Mouse (Mus musculus): ENCODE measurements around the gene Olfr287.

The Olfr287 gene

DNA sequence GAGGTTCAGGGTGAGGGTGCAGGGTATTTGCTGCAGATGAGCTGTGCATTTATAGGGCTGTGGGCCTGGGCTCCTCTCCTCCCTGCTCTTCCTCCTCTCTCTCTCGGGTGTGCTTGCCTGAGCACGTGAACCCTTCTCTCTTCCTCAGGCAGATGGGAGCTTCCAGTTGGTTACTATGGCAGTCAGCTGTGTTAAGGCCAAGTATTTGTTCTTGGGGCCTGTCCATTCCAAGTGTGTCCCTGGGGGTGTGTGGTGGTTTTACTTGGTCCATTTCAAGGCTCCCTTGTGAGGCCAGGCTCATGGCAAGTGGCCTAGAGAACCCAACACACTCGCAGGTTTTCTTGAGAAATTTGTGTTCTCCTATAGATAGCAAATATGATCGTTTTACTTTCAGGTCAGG is at the start of gene Olfr287, which contains the start of gene Gm44579:
TSS of gene Olfr287 (minus strand) at position 180 of the 400 bp plus-strand sequence.
TSS of gene Gm44579 (minus strand) at position 101 of the 400 bp plus-strand sequence.
- no peak for ATAC-seq (ENCODE audit: insufficient number of reproducible peaks, low FRiP score, low TSS enrichment)

DNA sequence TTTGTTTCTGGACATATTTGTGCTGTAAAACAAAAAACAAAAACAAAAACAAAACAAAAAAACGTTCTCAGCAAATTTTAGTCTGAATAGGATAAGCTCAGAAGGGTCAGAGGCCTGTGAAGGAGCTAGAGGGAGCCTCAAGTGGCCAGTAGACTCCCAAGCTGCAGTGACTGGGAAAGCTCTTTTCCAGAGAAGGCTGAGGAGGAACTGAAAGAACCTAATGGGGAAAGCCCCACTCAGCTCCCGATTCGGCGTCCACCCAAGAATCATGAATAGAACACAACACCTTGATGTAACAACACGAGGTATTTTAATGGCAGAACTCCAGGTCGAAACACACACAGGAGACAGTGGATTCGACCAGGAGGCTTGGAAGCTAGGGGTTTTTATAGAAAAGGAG is 36.9 kb upstream of the Olfr287 start:
- ATAC-seq (ENCODE audit: insufficient number of reproducible peaks, low FRiP score, low TSS enrichment), result no peak

DNA sequence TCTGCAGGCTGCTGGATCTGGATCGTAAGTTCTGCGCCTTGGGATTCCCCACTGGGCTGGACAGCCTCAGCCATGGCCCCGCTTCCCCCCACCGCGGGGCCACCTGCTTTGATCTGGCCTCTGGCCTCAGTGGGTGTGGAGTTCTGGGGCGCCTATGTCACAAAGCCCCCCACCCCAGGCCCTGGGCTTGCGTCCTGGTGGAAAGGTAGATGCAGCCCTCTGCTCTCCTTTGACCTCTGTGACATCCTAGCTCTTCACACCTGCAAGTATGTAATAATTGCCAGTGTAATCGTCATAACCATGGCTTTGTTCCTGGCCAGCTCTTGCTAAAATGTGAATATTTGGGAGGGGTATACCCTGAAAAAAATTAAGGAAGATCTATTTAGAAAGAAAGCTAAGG is 36.3 kb upstream of the Olfr287 start, which contains the start of gene H1fnt:
TSS of gene H1fnt (minus strand) at position 101 of the 400 bp plus-strand sequence.
- no peak for ATAC-seq (ENCODE audit: insufficient number of reproducible peaks, low FRiP score, low TSS enrichment)

DNA sequence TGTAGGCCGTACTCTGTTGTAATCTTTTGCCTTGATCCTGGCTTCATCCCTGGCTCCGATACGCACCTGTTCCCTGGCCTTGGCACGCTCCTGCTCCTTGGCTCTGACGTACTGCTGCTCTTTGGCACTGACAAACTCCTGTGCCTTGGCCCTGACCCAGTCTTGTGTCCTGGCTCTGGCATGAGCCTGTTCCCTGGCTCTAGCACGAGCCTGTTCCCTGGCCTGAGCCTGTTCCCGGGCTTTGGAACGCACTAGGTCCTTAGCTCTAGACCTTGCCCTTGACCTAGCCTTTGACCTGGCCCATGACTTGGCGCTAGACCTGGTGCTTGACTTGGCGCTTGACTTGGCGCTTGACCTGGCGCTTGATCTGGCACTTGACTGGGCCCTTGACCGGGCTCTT is 35.4 kb upstream of the Olfr287 start:
- ATAC-seq (ENCODE audit: insufficient number of reproducible peaks, low FRiP score, low TSS enrichment), result peak; percentile 40

DNA sequence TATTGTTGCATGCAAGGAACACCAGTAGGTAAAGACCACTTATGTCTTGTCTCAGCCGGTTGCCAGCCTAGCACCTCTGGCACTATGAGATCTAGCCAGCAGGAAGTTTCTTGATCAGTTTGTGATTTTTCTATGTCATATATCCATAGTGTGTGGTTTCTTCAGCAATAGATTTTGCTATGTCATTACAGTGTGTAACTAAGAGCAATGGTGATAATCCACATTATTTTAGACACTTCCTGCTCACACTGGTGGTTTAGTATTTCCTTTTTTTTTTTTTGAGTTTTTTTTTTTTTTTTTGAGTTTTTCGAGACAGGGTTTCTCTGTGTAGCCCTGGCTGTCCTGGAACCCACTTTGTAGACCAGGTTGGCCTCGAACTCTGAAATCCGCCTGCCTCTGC is 14.6 kb upstream of the Olfr287 start:
- no peak for ATAC-seq (ENCODE audit: insufficient number of reproducible peaks, low FRiP score, low TSS enrichment)

DNA sequence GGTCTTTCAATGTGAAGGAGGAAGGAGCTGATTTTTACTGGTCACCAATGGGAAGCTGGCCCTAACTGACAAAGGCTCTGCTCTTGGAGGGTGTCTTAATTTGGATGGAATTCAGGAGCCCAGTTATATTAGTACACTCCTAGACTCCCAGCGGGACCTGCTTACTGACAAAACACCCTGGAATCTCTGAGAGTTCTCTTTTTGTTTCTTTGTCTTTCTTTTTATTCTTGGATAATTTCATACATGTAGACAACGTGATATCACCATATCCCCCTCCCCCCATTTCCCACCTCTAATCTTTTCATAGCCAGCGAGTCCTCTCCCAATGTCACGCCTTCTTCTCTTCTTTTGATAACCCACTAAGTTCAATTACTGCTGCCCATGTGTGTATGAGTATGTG is 13.5 kb upstream of the Olfr287 start, which contains the start of gene Olfr286:
TSS of gene Olfr286 (minus strand) at position 101 of the 400 bp plus-strand sequence.
- ATAC-seq (ENCODE audit: insufficient number of reproducible peaks, low FRiP score, low TSS enrichment), result no peak

DNA sequence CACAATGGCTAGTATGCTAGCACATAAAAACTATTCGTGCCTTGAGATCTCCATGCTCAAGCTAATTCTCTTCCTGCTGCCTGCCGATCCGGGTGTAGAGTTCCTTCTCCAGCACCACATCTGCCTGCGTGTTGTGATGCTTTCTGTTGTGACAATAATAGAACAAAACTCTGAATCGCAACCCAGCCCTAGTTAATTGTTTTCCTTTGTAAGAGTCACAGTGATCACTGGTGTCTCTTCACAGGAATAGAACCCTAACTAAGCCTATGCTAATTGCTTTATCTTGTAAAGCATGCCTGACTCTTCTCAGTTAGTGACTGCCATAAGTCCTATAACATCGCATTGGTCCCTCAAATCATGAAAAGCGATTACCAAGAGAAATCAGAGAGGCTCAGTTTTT is 5.2 kb upstream of the Olfr287 start:
- ATAC-seq (ENCODE audit: insufficient number of reproducible peaks, low FRiP score, low TSS enrichment), result no peak

DNA sequence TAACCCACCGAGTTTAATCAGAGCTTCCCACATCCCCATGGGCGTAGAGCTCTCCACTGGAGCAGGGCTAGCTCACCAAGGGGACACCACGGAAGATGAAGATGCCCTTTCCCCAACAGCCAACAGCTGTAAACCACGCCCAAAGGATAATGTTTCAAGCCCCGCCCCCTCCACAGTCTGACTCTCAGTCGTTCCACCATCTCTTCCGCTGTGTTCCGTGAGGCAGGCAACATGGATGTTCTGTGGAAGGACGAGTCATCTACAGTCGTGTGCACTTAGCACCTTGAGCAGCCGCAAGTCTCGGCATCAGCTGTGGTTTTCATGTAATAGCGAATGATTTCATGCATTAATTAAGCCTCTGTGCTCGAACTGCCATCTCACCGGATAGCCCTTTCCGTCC is 4.8 kb upstream of the Olfr287 start:
- ATAC-seq (ENCODE audit: insufficient number of reproducible peaks, low FRiP score, low TSS enrichment), result no peak

DNA sequence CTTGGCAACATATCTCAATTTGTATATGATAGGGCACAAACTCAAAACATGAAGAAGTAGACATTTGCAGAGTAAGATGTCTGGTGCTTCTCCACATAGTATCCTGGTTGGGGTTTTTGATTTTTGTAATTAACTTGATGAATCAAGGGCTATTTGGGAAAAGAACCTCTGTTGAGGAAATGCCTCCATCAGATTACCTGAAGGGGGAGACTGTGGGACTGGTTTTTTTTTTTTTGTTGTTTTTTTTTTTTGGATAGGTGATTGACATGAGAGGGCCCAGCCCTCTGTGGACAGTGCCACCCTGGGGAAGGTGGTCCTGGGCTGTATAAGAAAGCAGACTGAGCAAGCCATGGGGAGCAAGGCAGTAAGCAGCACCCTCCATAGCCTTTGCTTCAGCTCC is 1.5 kb upstream of the Olfr287 start:
- ATAC-seq (ENCODE audit: insufficient number of reproducible peaks, low FRiP score, low TSS enrichment), result no peak

DNA sequence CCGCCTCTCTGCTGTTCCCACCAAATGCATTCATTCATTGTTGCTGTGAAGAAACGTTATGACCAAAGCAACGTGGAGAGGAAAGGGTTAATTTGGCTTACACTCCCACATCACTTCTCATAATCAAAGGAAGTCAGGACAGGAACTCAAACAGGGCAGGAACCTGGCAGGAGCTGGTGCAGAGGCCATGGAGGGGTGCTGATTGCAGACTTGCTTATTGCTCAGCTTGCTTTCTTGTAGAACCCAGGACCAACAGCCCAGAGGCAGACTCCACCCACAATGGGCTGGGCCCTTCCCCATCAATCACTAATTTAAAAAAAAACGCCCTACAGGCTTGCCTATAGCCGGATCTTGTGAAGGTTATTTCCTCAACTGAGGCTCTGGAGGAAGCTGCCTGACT is 6.7 kb downstream of the Olfr287 start:
- no peak for ATAC-seq (ENCODE audit: insufficient number of reproducible peaks, low FRiP score, low TSS enrichment)

DNA sequence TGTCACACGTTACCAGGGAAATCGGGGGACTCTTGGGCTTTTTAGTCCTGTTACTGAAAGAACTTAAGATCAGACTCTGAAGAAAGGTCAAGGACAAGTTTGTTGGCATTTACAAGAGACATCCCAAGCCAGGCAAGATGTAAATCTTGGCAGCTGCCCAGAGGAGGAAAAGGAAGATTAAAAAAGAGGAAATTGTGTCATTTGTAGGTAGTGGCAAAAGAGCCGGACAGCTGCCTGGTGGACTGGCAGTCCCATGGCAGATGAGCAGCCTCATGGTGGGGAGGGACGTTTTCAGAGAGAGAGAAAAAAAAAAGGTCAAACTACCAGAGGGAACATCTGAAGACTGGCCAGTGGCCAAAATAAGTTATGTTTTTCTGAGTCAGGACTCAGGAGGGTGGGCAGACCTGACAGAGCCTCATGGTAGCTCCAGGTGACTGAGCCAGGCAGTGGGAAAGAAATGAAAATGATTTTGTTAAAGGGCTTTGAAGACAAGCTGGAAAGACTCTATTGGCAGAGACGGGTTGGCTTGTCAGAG is 7.5 kb downstream of the Olfr287 start:
- ATAC-seq (ENCODE audit: insufficient number of reproducible peaks, low FRiP score, low TSS enrichment), result no peak

DNA sequence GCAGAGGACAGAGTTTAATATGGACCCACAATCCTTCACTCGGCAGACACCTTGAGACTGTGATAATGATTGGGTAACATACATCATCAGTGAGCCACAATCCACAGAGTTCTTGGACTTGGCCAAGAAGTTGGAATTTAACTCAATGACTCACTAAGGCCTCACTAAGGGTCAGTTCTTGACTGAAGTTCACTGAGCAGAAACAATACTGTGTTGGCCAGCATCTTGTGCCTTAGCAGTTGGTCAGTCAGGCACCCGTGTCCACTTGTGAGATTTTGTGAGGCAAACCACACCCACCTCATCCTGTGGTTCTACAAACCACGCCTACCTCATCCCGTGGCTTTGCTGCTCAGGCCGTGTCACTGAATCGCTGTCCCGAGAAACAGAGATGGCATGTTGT is 11.2 kb downstream of the Olfr287 start:
- no peak for ATAC-seq (ENCODE audit: insufficient number of reproducible peaks, low FRiP score, low TSS enrichment)

DNA sequence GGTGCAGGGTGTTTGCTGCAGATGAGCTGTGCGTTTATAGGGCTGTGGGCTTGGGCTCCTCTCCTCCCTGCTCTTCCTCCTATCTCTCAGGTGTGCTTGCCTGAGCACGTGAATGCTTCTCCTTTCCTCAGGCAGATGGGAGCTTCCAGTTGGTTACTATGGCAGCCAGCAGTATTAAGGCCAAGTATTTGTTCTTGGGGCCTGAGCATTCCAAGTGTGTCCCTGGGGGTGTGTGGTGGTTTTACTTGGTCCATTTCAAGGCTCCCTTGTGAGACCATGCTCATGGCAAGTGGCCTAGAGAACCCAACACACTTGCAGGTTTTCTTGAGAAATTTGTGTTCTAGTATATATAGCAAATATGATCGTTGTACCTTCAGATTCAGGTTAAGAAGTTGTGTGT is 25.4 kb downstream of the Olfr287 start, which contains the start of gene Olfr288:
TSS of gene Olfr288 (minus strand) at position 101 of the 400 bp plus-strand sequence.
- no peak for ATAC-seq (ENCODE audit: insufficient number of reproducible peaks, low FRiP score, low TSS enrichment)

DNA sequence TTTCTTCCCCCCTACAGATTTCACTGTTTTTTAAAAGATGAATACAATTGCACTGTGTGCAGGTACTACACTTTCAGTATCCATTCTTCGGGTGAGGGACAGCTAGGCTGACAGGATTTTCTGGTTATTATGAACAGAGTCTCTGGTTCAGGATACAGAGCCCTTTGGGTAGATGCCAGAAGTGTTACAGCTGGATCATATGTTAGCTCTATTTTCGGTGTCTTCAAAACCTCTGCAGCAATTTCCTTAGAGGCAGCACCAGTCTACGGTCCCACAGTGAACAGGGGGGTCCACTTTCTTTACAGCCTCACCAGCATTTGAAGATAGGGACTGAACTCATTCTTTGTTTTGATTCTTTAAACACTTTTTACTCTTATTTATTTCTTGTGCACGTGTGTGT is 36.4 kb downstream of the Olfr287 start:
- ATAC-seq (ENCODE audit: insufficient number of reproducible peaks, low FRiP score, low TSS enrichment), result no peak

DNA sequence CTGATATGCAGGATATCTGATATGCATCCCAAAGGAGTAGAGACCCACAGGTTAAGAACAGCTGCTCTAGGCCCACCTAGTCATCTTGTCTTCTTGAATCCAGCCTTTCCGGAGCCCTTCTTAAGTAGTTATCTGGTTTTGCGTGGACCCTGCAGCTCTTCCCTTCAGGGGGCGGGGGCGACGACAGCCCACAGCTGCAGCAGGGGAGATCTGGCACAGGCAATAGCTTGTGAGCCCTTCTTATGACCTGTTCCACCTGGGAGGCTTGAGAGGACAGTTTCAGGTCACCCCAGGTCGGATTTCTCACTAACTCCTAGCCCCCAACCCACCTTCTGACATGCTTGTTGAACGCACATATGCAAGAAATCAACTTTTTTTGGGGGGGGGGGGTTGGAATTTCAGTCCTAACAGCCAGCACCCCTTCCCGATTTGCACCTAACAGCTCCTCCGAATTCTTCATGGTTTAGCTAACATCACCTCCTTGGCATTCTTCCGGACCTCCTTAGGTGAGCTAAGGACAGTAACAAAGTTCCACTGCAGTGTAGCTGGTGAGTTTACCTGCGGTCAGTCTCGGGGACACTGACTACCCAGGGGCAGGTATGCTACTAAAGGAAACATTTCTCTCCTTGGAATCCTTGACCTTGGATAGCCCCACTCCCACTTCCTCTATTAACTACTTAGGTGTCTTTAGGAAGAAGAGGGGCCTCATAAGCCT is 38.8 kb downstream of the Olfr287 start:
- ATAC-seq (ENCODE audit: insufficient number of reproducible peaks, low FRiP score, low TSS enrichment), result no peak

DNA sequence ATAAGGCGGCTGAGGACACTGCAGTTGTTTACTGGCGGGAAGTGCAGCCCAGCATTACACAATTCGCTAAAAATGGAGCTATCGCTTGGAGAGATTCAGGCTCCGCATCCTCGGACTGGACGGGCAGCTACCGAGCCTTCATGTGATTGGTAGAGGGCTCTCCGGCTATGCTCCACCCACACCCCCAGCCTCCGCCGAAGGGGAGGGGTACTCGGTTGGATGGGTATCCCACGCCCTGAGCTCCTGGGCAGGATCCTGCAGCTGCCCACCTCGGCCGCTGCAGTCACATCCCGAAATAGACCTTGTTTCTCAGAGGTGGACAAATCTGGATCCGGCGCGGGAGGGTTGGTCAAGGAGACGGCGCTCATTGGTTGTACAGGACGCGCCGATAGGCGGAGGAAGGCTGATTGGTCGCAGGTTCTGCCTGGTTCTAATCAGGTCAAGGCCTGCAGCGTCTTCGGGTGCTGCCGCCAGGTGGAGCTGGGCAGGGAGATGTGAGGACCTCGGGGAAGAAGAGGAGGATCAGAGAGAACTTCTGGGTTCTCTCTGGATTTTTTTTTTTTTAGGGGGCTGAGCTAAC is 39.6 kb downstream of the Olfr287 start:
- ATAC-seq (ENCODE audit: insufficient number of reproducible peaks, low FRiP score, low TSS enrichment), result peak; percentile 99

DNA sequence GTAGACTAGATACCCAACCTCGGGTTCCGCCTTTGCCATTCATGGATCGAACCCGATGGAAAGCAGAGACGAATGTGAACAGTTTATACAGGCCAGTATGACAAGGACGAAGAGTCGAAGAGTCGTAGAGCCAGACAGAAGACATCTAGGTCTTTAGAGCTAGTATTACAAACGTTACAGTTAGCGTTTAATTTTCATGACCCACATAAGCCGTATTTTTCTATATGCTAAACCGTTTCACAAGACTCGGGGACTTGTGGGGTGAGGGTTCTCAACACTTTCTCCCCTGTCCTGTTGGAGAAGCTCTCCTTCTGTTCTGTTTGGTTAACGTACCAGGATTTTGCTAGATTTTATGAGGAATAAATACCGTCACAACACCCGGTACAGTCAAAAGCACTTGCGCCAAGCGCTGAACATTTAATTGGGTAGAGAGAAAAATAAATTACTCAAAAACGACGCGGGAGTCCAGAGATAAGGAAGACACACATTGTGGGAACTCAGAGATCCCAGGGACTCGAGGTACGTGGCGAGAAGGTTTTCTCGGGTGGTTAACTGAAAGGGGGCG is 40.2 kb downstream of the Olfr287 start:
- ATAC-seq (ENCODE audit: insufficient number of reproducible peaks, low FRiP score, low TSS enrichment), result 0 out of 2 replicates have a peak, but pooled peaks have one; percentile 7

DNA sequence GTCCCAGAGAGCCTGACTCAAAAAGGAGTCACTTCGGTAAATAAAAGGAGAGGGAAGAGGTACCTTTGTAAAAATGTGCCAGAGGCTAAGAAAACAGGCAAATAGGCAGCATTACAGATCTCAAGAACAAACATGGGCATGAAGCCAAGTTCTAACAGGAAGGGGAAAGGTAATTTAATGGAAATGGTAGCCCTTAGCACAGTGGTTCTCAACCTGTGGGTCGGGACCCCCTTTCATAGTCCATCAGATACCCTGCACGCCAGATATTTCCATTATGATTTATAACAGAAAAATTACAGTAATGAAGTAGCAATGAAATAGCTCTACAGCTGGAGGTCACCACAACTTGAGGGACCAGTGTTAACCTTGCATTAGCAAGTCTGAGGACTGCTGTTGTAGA is 43.5 kb downstream of the Olfr287 start:
- ATAC-seq (ENCODE audit: insufficient number of reproducible peaks, low FRiP score, low TSS enrichment), result no peak

DNA sequence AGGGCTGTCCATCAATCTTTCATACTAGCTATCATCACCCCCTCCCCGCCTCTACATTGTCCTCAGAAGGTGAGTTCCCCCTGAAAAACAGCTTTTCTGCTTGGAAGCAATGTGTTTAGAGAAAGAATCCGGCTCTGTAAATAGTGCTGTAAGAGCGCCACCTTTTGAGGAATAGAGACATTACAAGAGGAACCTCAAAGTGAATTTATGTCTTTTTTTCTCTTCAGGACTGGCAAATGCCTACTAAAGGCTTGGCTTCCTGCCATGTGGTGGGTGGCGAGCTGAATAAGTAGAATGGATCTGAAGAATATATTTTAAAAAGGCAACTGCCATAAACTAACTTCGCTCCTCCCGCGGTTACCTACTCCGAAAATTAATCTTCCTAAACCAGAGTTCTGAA is 47.0 kb downstream of the Olfr287 start:
- no peak for ATAC-seq (ENCODE audit: insufficient number of reproducible peaks, low FRiP score, low TSS enrichment)

DNA sequence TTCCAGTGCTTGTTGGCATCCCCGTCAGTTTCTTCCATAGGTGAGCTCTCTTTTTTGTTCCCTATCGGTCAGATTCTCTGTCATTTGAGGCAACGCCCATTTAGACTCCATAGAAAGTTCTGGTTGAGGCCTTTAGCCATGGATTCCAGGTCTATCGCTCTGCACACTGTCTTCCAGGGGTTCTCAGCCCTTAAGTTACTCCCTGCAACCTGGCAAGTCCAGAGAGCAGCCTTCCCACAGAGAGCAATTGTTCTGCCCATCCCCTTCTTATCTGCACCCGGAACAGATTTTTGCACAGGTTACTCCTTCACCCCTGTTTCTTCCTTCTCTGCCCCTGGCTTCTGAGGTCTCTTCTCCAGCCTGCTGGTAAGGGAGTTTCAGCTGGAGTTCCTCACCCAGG is 48.7 kb downstream of the Olfr287 start:
- no peak for ATAC-seq (ENCODE audit: insufficient number of reproducible peaks, low FRiP score, low TSS enrichment)

DNA sequence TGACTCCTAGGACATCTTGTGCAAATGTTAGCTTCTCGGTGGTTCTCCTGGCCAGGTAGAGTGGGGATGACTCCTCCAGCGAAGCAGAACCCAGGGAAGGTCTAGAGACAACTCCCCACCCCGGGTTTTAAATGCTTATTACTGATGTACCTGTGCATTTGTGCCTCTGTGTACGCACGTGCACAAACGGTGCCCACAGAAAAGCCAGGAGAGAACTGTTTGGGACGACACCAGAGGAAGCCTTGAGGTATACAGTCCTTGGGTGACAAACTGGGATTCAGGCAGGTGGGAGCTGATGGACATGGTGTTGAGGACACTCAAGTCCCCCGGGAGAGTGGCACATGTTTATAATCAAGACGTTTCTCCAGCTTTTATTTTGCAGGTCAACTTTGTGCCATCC is 49.9 kb downstream of the Olfr287 start:
- no peak for ATAC-seq (ENCODE audit: insufficient number of reproducible peaks, low FRiP score, low TSS enrichment)
